Comparison of ENCODE assay signal across 8 mouse cellular contexts in the genomic region with DNA sequence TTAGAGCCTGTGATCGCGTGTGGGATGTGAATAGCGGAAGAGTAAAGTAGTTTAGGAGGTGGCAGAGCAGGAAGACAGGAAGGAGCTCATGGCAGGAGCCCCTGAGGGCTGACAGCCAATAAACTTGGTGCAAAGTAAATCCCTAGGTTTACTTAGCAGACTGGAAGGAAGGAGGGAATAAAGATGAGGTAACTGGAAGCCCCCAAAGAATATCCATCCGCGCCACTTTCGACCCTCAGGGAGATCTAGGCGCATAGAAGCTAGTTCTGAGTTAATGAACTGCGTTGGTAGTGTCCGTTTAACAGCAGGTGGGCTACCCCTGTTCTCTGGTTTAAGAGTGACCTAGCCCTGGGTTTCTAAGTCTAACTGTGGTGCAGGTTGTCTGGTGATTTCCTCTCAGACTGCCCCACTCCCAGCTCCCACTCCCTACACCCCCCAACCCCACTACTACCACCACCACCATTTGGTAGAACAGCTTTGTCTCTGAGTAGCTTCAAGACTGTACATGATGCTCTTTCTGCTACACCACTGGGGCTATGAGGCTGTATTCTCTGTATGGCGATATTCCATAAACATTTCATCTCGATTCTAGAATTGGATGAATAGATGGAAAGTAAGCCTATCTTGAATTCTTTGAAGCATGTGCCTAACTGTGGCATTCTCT. TPM values are rescaled to one million over a fixed set of nuclear protein-coding genes. Genes with fewer than 3 reads are reported as not detected.
A peak's percentile ranks its signal among the peaks of the same experiment; 100 is the strongest.
DNase-seq lines count a peak whose midpoint lies in the region; ATAC-seq and TF ChIP-seq lines count a peak whose summit lies in the region.

No protein-coding gene starts in this region.

- H3K27ac ChIP-seq in kidney, postnatal 0 days: no peak overlapping the region
- no peak overlapping the region for H3K27ac ChIP-seq in kidney, adult 2 months (ENCODE audit: insufficient read depth, low read depth, low read length)
- H3K27ac ChIP-seq in forebrain, embryonic 14.5 days (ENCODE audit: low read depth, low read length): no peak overlapping the region
- H3K27ac ChIP-seq in limb, embryonic 14.5 days (replicated peaks; ENCODE audit: low read depth, low read length): no peak overlapping the region

- DNase-seq in kidney, postnatal 0 days (ENCODE audit: low spot score): no peak
- DNase-seq in kidney, adult 2 months: no peak
- peak; percentile 25 for DNase-seq in forebrain, embryonic 14.5 days (ENCODE audit: low spot score)
- peak; percentile 13 for DNase-seq in limb, embryonic 14.5 days (ENCODE audit: low spot score)
- peak; percentile 45 for DNase-seq in retina, embryonic 14.5 days (ENCODE audit: low spot score)
- no peak for DNase-seq in adrenal gland, postnatal 36 days
- DNase-seq in urinary bladder, postnatal 36 days (ENCODE audit: low spot score in 2 of 2): no peak

- H3K9me3 ChIP-seq in kidney, postnatal 0 days (replicated peaks; ENCODE audit: low read length): no peaks in the 10 kb centered on the region
- no peaks in the 10 kb centered on the region for H3K9me3 ChIP-seq in forebrain, embryonic 14.5 days (replicated peaks; ENCODE audit: control insufficient read depth, low read length)
- H3K9me3 ChIP-seq in limb, embryonic 14.5 days (ENCODE audit: control insufficient read depth, low read length): no peaks in the 10 kb centered on the region

- 29% methylated on average over 11 of the region's 11 CpGs for WGBS in kidney, postnatal 0 days
- WGBS in kidney, adult 2 months: 45% methylated on average over 11 of the region's 11 CpGs
- 13% methylated on average over 11 of the region's 11 CpGs for whole genome bisulfite sequencing in forebrain, embryonic 14.5 days
- WGBS in limb, embryonic 14.5 days: 28% methylated on average over 11 of the region's 11 CpGs

- TF ChIP-seq POLR2A in kidney, adult 2 months (IDR thresholded peaks at IDR 0.05; ENCODE audit: low read depth, low read length): no peak
- no peak for TF ChIP-seq POLR2A in limb, embryonic 14.5 days (IDR thresholded peaks at IDR 0.05; ENCODE audit: borderline replicate concordance, extremely low read depth, insufficient read depth, insufficient read length)

- peak overlapping the region; percentile 16; the same call in 1 of the 2 replicates for H3K4me3 ChIP-seq in kidney, postnatal 0 days (replicated peaks; ENCODE audit: low read depth, low read length)
- H3K4me3 ChIP-seq in kidney, adult 2 months (ENCODE audit: insufficient read depth, low read depth, low read length): no peak overlapping the region
- H3K4me3 ChIP-seq in forebrain, embryonic 14.5 days (ENCODE audit: low read depth, low read length): peak overlapping the region; percentile 8
- peak overlapping the region; percentile 17 for H3K4me3 ChIP-seq in limb, embryonic 14.5 days (replicated peaks; ENCODE audit: low read length)

- H3K4me1 ChIP-seq in kidney, postnatal 0 days (replicated peaks; ENCODE audit: insufficient read depth, low read length): peaks cover 10% of the 10 kb centered on the region; the same call in 1 of the 2 replicates
- no peaks in the 10 kb centered on the region for H3K4me1 ChIP-seq in kidney, adult 2 months (ENCODE audit: control insufficient read depth, insufficient read depth, low read length)
- peaks cover 11% of the 10 kb centered on the region for H3K4me1 ChIP-seq in forebrain, embryonic 14.5 days (ENCODE audit: control insufficient read depth, insufficient read depth, low read length)
- peaks cover 7% of the 10 kb centered on the region; the same call in 1 of the 2 replicates for H3K4me1 ChIP-seq in limb, embryonic 14.5 days (ENCODE audit: control insufficient read depth, insufficient read depth, low read length)

- no peak for ATAC-seq in kidney, postnatal 0 days (replicated peaks; ENCODE audit: low FRiP score, low read depth)
- peak; percentile 25 for ATAC-seq in forebrain, embryonic 14.5 days
- ATAC-seq in limb, embryonic 14.5 days (ENCODE audit: low FRiP score, low read depth): no peak
- no peak for ATAC-seq in activated CD4-positive, CD25-positive, alpha-beta regulatory T cell, adult 4 months

- H3K9ac ChIP-seq in kidney, postnatal 0 days (ENCODE audit: low read depth, low read length): no peak overlapping the region
- no peak overlapping the region for H3K9ac ChIP-seq in forebrain, embryonic 14.5 days (ENCODE audit: low read length)
- H3K9ac ChIP-seq in limb, embryonic 14.5 days (ENCODE audit: low read depth, low read length, severe bottlenecking): no peak overlapping the region

- no peaks in the 10 kb centered on the region for H3K36me3 ChIP-seq in kidney, postnatal 0 days (ENCODE audit: insufficient read depth, low read length)
- H3K36me3 ChIP-seq in kidney, adult 2 months (ENCODE audit: control insufficient read depth, insufficient read depth, low read length): no peaks in the 10 kb centered on the region
- H3K36me3 ChIP-seq in forebrain, embryonic 14.5 days (ENCODE audit: control insufficient read depth, insufficient read depth, low read length): no peaks in the 10 kb centered on the region
- H3K36me3 ChIP-seq in limb, embryonic 14.5 days (ENCODE audit: control insufficient read depth, insufficient read depth, low read length): no peaks in the 10 kb centered on the region

- no peaks in the 10 kb centered on the region for H3K27me3 ChIP-seq in kidney, postnatal 0 days (ENCODE audit: insufficient read depth, low read length)
- no peaks in the 10 kb centered on the region for H3K27me3 ChIP-seq in kidney, adult 2 months (replicated peaks; ENCODE audit: control insufficient read depth, insufficient read depth, low read length)
- no peaks in the 10 kb centered on the region for H3K27me3 ChIP-seq in forebrain, embryonic 14.5 days (replicated peaks; ENCODE audit: control insufficient read depth, insufficient read depth, low read length)
- no peaks in the 10 kb centered on the region for H3K27me3 ChIP-seq in limb, embryonic 14.5 days (ENCODE audit: control insufficient read depth, insufficient read depth, low read length)

- peak overlapping the region; percentile 50 for H3K4me2 ChIP-seq in kidney, postnatal 0 days (ENCODE audit: low read length)
- H3K4me2 ChIP-seq in forebrain, embryonic 14.5 days (ENCODE audit: low read length): peak overlapping the region; percentile 41
- H3K4me2 ChIP-seq in limb, embryonic 14.5 days (replicated peaks; ENCODE audit: low read depth, low read length, severe bottlenecking): peak overlapping the region; percentile 34

- no peak for TF ChIP-seq CTCF in kidney, postnatal 0 days (IDR thresholded peaks at IDR 0.05; ENCODE audit: low read depth)
- TF ChIP-seq CTCF in kidney, adult 2 months (conservative IDR thresholded peaks at IDR 0.05; ENCODE audit: insufficient read depth, insufficient read length, low read depth, low read length): no peak

RNA-seq across cellular contexts. Expression of a gene that starts 26.1 kb away (rescaled TPM):
- polyA plus RNA-seq in kidney, postnatal 0 days (2015; fragmentation: Nextera tagmentation; extraction: Ambion mirVana): 37.4 and 40.3 TPM in 2 replicates
- polyA plus RNA-seq in kidney, adult 2 months (2012; rRNA removed): 8.4 and 9.7 TPM in 2 replicates
- 1.5 and 2.3 TPM in 2 replicates for polyA plus RNA-seq in forebrain, embryonic 14.5 days (2014; fragmentation: Nextera tagmentation; extraction: Ambion mirVana)
- polyA plus RNA-seq in limb, embryonic 14.5 days (2012; rRNA removed): 10.7 and 11.3 TPM in 2 replicates
- polyA plus RNA-seq in limb, embryonic 14.5 days (2014; fragmentation: Nextera tagmentation; extraction: Ambion mirVana): 14.6 and 18.4 TPM in 2 replicates
- 10 to 100 TPM; 20.8 to 24.1 TPM for total RNA-seq in adrenal gland, postnatal 36 days (2021)
- polyA plus RNA-seq in activated CD4-positive, CD25-positive, alpha-beta regulatory T cell, adult 4 months (2017; shearing (Covaris generic)): not detected

Comparison
In these comparisons a context has a peak if more than half of its experiments do, and no peak if none do; other contexts are left out.
1. DNase-seq: peak in forebrain, embryonic 14.5 days (single experiment), limb, embryonic 14.5 days (single experiment) and retina, embryonic 14.5 days (single experiment); none in kidney, postnatal 0 days (single experiment), kidney, adult 2 months (single experiment), adrenal gland, postnatal 36 days (0 of 2) and urinary bladder, postnatal 36 days (0 of 2).
2. Peak in every context shown above with its lines, with median percentiles within 50 percentile points of each other: H3K4me2 ChIP-seq.